Mouse (Mus musculus): ENCODE data around the gene Atad1. TPM values are rescaled to one million over a fixed set of nuclear protein-coding genes. Genes with fewer than 3 reads are reported as not detected.
A peak's percentile ranks its signal among the peaks of the same experiment; 100 is the strongest.

The Atad1 gene
- total and polyA plus RNA-seq, 2 experiments from 2014 or later, result 89.3 to 108 TPM

DNA sequence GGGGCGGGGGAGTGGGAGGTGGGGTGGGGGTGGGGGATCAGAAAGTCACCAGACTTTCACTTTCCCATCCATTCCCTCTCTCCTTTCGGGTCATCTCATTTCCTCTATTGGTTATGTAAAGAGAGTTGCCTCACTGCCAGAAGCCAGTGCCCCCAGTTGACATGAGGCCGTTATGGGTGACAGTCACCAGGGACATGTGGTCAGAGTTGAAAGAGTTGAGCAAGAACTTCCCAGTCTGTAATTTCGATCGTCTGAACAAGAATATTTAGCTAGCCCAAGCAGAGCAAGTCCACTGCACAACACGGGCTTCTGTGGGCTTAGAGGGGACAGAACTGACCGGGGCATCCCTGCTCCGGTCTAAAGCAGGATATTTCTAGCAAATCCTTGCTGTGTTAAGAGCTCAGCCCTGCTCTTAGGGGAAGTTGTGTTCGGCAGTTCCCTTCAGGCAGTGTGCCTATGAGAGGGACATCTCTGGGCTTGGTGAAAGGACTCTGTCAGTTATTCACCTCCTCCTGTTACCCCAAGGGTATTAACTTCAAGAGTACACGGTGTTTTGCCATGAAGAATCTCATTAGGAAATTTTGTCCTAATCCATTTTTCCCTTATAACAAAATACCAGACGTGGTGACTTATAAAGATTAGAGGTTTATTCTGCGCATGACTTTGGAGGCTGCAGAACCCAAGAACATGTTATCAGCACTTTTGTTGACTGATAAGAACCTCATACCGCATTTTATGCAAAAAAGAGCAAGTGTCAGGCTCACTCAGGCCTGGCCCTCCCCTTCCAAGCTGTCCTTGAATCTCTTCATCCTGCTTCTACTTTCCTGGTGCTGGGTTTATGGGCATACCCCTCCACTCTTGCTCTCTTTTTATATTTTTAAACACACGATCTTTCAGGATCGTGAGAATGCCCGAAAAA is 102.0 kb downstream of the Atad1 start:
- H3K4me2 ChIP-seq (ENCODE audit: low read depth, low read length, poor library complexity, severe bottlenecking), result 0 out of 2 replicates have a peak overlapping the region, but pooled peaks have one; percentile 19
- H3K27me3 ChIP-seq (ENCODE audit: insufficient read depth, low read length), result no peaks in the 10 kb centered on the region
- no peak overlapping the region for H3K4me3 ChIP-seq (ENCODE audit: low read depth, low read length)
- no peaks in the 10 kb centered on the region for H3K9me3 ChIP-seq (ENCODE audit: low read length)
- 49% methylated on average over 16 of the region's 16 CpGs for WGBS
- 0 out of 2 replicates have a peak, but pooled peaks cover 2% of the 10 kb centered on the region for H3K4me1 ChIP-seq (ENCODE audit: insufficient read depth, low read length)
- H3K27ac ChIP-seq (ENCODE audit: low read depth, low read length), result no peak overlapping the region
- no peaks in the 10 kb centered on the region for H3K36me3 ChIP-seq (ENCODE audit: insufficient read depth, low read length)
- ATAC-seq (ENCODE audit: low FRiP score), result no peak
- no peak for DNase-seq (ENCODE audit: low spot score)
- no peak for TF ChIP-seq CTCF (IDR thresholded peaks at IDR 0.05)
- no peak overlapping the region for H3K9ac ChIP-seq (replicated peaks; ENCODE audit: low read length, poor library complexity, severe bottlenecking)

GRCm38 (mm10) chr19:32634916-32635315 is 104.7 kb downstream of the Atad1 start:
- H3K36me3 ChIP-seq (ENCODE audit: insufficient read depth, low read length), result no peaks in the 10 kb centered on the region
- WGBS, result 69% methylated on average over 8 of the region's 8 CpGs
- ATAC-seq (ENCODE audit: low FRiP score) (no peak), DNase-seq (ENCODE audit: low spot score) (no peak)
- 0 out of 2 replicates have a peak, but pooled peaks cover 2% of the 10 kb centered on the region for H3K4me1 ChIP-seq (ENCODE audit: insufficient read depth, low read length)
- H3K9me3 ChIP-seq (ENCODE audit: low read length), result no peaks in the 10 kb centered on the region
- H3K27ac ChIP-seq (ENCODE audit: low read depth, low read length), result no peak overlapping the region
- no peak overlapping the region for H3K4me3 ChIP-seq (ENCODE audit: low read depth, low read length)
- no peaks in the 10 kb centered on the region for H3K27me3 ChIP-seq (ENCODE audit: insufficient read depth, low read length)
- no peak overlapping the region for H3K4me2 ChIP-seq (ENCODE audit: low read depth, low read length, poor library complexity, severe bottlenecking)
- no peak overlapping the region for H3K9ac ChIP-seq (replicated peaks; ENCODE audit: low read length, poor library complexity, severe bottlenecking)
- no peak for TF ChIP-seq CTCF (IDR thresholded peaks at IDR 0.05)

- Histone ChIP-seq H3K4me1 (ENCODE audit: insufficient read depth, low read length) (no peaks in the 10 kb centered on the region), H3K9me3 (ENCODE audit: low read length) (no peaks in the 10 kb centered on the region), H3K4me2 (ENCODE audit: low read depth, low read length, poor library complexity, severe bottlenecking) (no peak overlapping the region), H3K27me3 (ENCODE audit: insufficient read depth, low read length) (no peaks in the 10 kb centered on the region), H3K4me3 (ENCODE audit: low read depth, low read length) (no peak overlapping the region), H3K27ac (ENCODE audit: low read depth, low read length) (no peak overlapping the region), H3K9ac (replicated peaks; ENCODE audit: low read length, poor library complexity, severe bottlenecking) (no peak overlapping the region), H3K36me3 (ENCODE audit: insufficient read depth, low read length) (no peaks in the 10 kb centered on the region)
- WGBS, result 77% methylated on average over 7 of the region's 7 CpGs
- no peak for TF ChIP-seq CTCF (IDR thresholded peaks at IDR 0.05)
- ATAC-seq (ENCODE audit: low FRiP score), result no peak
- DNase-seq (ENCODE audit: low spot score), result no peak
Measured at GRCm38 (mm10) chr19:32628572-32629132, 110.9 kb downstream of the Atad1 start.

- no peaks in the 10 kb centered on the region for H3K36me3 ChIP-seq (ENCODE audit: insufficient read depth, low read length)
- DNase-seq (ENCODE audit: low spot score) (no peak), ATAC-seq (ENCODE audit: low FRiP score) (no peak)
- 81% methylated on average over 4 of the region's 4 CpGs for WGBS
- H3K27ac ChIP-seq (ENCODE audit: low read depth, low read length), result no peak overlapping the region
- no peaks in the 10 kb centered on the region for H3K27me3 ChIP-seq (ENCODE audit: insufficient read depth, low read length)
- TF ChIP-seq CTCF (IDR thresholded peaks at IDR 0.05), result no peak
- H3K4me1 ChIP-seq (ENCODE audit: insufficient read depth, low read length), result no peaks in the 10 kb centered on the region
- no peak overlapping the region for H3K4me3 ChIP-seq (ENCODE audit: low read depth, low read length)
- H3K4me2 ChIP-seq (ENCODE audit: low read depth, low read length, poor library complexity, severe bottlenecking), result no peak overlapping the region
- no peaks in the 10 kb centered on the region for H3K9me3 ChIP-seq (ENCODE audit: low read length)
- no peak overlapping the region for H3K9ac ChIP-seq (replicated peaks; ENCODE audit: low read length, poor library complexity, severe bottlenecking)
Measured at GRCm38 (mm10) chr19:32627631-32628030, 112.0 kb downstream of the Atad1 start.

DNA sequence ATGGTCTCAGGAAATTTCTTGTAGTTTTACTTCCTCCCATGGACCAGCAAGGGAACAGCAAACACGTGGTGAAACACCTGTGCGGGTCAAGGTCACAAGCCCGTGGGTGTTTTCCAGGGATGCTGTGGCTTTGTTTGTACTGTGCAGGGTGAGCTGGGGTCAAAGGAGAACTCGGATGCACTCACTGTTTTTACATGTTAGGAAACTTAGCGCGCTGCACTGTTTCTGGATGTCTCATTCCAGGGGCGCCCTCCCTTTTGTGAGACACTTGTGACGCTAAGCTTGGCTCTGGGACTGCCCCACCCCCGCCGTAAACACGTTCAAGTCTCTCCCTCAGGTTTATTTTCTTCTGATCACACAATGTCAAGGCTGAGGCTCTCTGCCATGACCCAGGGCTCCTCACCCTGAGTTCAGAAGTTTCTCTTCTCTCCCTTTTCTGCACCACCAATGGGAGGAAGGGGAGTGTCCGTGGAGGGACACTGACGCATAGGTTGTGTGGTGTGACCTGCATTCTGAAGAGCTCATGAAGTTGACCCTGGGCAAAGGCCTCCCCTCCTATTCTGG is 112.7 kb downstream of the Atad1 start:
- no peak for ATAC-seq (ENCODE audit: low FRiP score)
- Histone ChIP-seq H3K9ac (replicated peaks; ENCODE audit: low read length, poor library complexity, severe bottlenecking) (no peak overlapping the region), H3K27me3 (ENCODE audit: insufficient read depth, low read length) (no peaks in the 10 kb centered on the region), H3K9me3 (ENCODE audit: low read length) (no peaks in the 10 kb centered on the region), H3K4me3 (ENCODE audit: low read depth, low read length) (no peak overlapping the region), H3K27ac (ENCODE audit: low read depth, low read length) (no peak overlapping the region), H3K4me2 (ENCODE audit: low read depth, low read length, poor library complexity, severe bottlenecking) (no peak overlapping the region), H3K4me1 (ENCODE audit: insufficient read depth, low read length) (no peaks in the 10 kb centered on the region), H3K36me3 (ENCODE audit: insufficient read depth, low read length) (no peaks in the 10 kb centered on the region)
- DNase-seq (ENCODE audit: low spot score), result no peak
- 69% methylated on average over 13 of the region's 13 CpGs for WGBS
- no peak for TF ChIP-seq CTCF (IDR thresholded peaks at IDR 0.05)

DNA sequence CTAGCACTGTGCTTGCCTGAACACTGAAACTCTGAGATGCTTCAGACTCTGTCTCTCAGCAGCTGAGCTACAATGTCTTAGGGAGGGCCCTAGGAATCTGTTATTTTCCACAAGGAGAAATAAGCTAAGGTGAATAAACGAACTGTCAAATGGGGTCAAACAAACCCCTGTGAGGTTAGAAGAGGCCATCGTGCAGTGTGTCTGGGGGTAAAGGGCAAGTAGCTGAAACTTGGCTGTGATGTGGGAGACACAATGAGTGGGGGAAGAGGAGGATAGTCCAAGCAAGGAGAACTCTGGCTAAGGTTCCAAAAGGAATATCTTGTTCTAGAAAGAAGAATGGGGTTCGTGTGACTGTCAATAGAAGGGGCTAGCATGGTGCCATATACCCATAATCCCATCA is 117.4 kb downstream of the Atad1 start:
- TF ChIP-seq CTCF (IDR thresholded peaks at IDR 0.05), result no peak
- Histone ChIP-seq H3K4me3 (ENCODE audit: low read depth, low read length) (no peak overlapping the region), H3K4me2 (ENCODE audit: low read depth, low read length, poor library complexity, severe bottlenecking) (no peak overlapping the region), H3K9ac (replicated peaks; ENCODE audit: low read length, poor library complexity, severe bottlenecking) (no peak overlapping the region), H3K27me3 (ENCODE audit: insufficient read depth, low read length) (no peaks in the 10 kb centered on the region), H3K9me3 (ENCODE audit: low read length) (no peaks in the 10 kb centered on the region), H3K4me1 (ENCODE audit: insufficient read depth, low read length) (no peaks in the 10 kb centered on the region), H3K27ac (ENCODE audit: low read depth, low read length) (no peak overlapping the region), H3K36me3 (ENCODE audit: insufficient read depth, low read length) (no peaks in the 10 kb centered on the region)
- 84% methylated on average over 3 of the region's 3 CpGs for WGBS
- no peak for ATAC-seq (ENCODE audit: low FRiP score)
- no peak for DNase-seq (ENCODE audit: low spot score)

Other genes with a start within 250 kb of the Atad1 start
- 5.9 TPM in 2 replicates for gene Papss2, start 144.0 kb downstream of the Atad1 start, total RNA-seq (2014; rRNA removed)
- gene Papss2, start 144.0 kb downstream of the Atad1 start, polyA plus RNA-seq (2015; fragmentation: Nextera tagmentation; extraction: Ambion mirVana), result 1.8 and 2.3 TPM in 2 replicates
- gene Pten, start 17.7 kb upstream of the Atad1 start, total RNA-seq (2014; rRNA removed), result 117 and 171 TPM in 2 replicates
- 12.6 and 14.0 TPM in 2 replicates for gene Pten, start 17.7 kb upstream of the Atad1 start, polyA plus RNA-seq (2015; fragmentation: Nextera tagmentation; extraction: Ambion mirVana)

All from midbrain, postnatal 0 days (tissue).